Mouse (Mus musculus): ENCODE measurements around the gene Iqschfp.

- TF ChIP-seq POLR2A (IDR thresholded peaks at IDR 0.05; ENCODE audit: borderline replicate concordance, insufficient read depth, low read length), result no peak
- TF ChIP-seq CTCF (IDR thresholded peaks at IDR 0.05; ENCODE audit: borderline replicate concordance, insufficient read depth, low read depth, low read length), result no peak
Measured at GRCm38 (mm10) chr3:68130386-68130785, 238.4 kb downstream of the Iqschfp start.
